Mouse (Mus musculus) spleen, adult 2 months (tissue): ENCODE results near the gene Uprt.

Experiments used
- CTCF ChIP-seq: fragments of 200-500 bp; IDR thresholded peaks from 2 replicates; pipeline ENCODE4 v1.5.1; 2011; ENCODE audit warnings: mild to moderate bottlenecking, inconsistent platforms; ENCODE audit not compliant: insufficient read depth, insufficient read length, insufficient replicate concordance; ENCODE audit errors: extremely low read depth
- POLR2A ChIP-seq: fragments of 200-500 bp; IDR thresholded peaks from 2 replicates; pipeline ENCODE4 v1.6.1; 2011; ENCODE audit warnings: low read depth, low read length, inconsistent platforms

DNA sequence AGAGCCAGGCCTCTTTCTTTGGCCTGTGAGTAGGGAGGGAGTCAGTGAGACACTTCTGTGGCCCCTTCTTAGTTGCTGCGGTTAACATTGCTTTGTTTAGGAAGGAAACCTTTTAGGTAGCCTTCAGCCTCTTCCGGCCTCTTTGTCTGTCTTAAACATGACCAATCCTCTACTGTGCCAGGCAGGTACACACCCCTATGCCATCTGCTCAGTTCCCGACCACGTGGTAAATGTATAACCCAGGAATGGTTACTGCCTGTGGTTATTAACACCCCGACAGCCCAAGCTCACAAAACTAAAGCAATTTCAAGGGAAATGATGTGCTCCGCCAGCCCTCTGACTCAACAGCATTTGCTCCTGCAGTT is 808 bp downstream of the Uprt start:
- TF ChIP-seq CTCF (no peak), POLR2A (no peak)
